ENCODE assay signal across 19 mouse cellular contexts in the genomic region with DNA sequence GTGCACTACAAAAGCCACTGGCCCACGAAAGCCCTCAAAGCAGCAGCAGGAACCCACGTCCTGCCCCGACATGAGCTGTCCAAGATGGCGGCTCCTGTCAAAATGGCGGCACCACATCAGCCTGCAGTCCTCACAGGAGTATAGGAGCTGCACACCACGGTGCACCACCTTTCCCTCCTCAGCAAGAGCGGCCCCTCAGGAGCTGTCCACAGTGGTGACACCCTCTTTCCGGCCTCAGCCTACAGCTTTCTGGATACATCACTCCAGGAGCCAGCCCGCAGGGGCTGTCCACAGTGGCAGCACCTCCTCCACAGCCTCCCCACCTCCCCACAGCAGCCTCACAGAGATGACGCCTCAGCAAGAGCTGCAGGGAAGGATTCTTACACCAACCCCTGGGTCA.
"Had no signal": no experiment of that assay in that cellular context is flagged by ENCODE, and none has a peak within 500 bp of the region (broad histone marks: within the 10 kb centered on the region; RNA-seq: fewer than 3 reads in every experiment).

No protein-coding gene starts in this region.

- H3K27ac ChIP-seq: layer of hippocampus, adult 2 months; limb, embryonic 10.5 days; limb, embryonic 13.5 days; liver, embryonic 12.5 days; liver, embryonic 15.5 days; stomach, postnatal 0 days had no signal

- H3K27me3 ChIP-seq: limb, embryonic 13.5 days; liver, embryonic 12.5 days; liver, embryonic 15.5 days had no signal

- DNase-seq: kidney, adult 18-20 months; kidney, adult 9 months; kidney, postnatal 14 days; kidney, postnatal 4 days; layer of hippocampus, adult 9-11 months; liver; lung, adult 2 months; lung, postnatal 14 days; midbrain, embryonic 14.5 days; right cerebral cortex, adult 18-20 months; right cerebral cortex, postnatal 14 days; right cerebral cortex, postnatal 4 days; thymus, postnatal 36 days had no signal

- H3K4me1 ChIP-seq: limb, embryonic 13.5 days had no signal

- H3K36me3 ChIP-seq: liver, embryonic 15.5 days had no signal

- H3K4me3 ChIP-seq: layer of hippocampus, adult 2 months; limb, embryonic 10.5 days; limb, embryonic 13.5 days; liver, embryonic 12.5 days; liver, embryonic 15.5 days had no signal
